Mouse (Mus musculus): ENCODE measurements around the gene Tspan10. TPM values are rescaled to one million over a fixed set of nuclear protein-coding genes. Genes with fewer than 3 reads are reported as not detected.

Gene Tspan10
- polyA plus RNA-seq, 1 experiment, result 0.60 TPM

- WGBS, result 16% methylated on average over 3 of the region's 3 CpGs
- H3K4me3 ChIP-seq (ENCODE audit: low read depth, low read length), result peak overlapping the region; percentile 88
- peaks cover 47% of the 10 kb centered on the region for H3K36me3 ChIP-seq (ENCODE audit: control insufficient read depth, insufficient read depth, low read length)
- H3K27ac ChIP-seq (ENCODE audit: insufficient read depth, low read depth, low read length), result peak overlapping the region; percentile 78
- H3K4me1 ChIP-seq (ENCODE audit: control insufficient read depth, insufficient read depth, insufficient read length, low read length), result peaks cover 28% of the 10 kb centered on the region
- no peaks in the 10 kb centered on the region for H3K27me3 ChIP-seq (ENCODE audit: control insufficient read depth, insufficient read depth, low read length)
- no peak for TF ChIP-seq POLR2A (IDR thresholded peaks at IDR 0.05; ENCODE audit: low read depth, low read length)
- no peak for TF ChIP-seq CTCF (IDR thresholded peaks at IDR 0.05; ENCODE audit: extremely low read depth, insufficient read length, insufficient replicate concordance, low read depth, low read length)
Measured at GRCm38 (mm10) chr11:120492878-120493203, 50.4 kb downstream of the Tspan10 start.

GRCm38 (mm10) chr11:120493351-120493750 is 50.9 kb downstream of the Tspan10 start:
- whole genome bisulfite sequencing, result 10% methylated on average over 3 of the region's 3 CpGs
- peak overlapping the region; percentile 78; the same call in 1 of the 2 replicates for H3K27ac ChIP-seq (ENCODE audit: insufficient read depth, low read depth, low read length)
- TF ChIP-seq CTCF (IDR thresholded peaks at IDR 0.05; ENCODE audit: extremely low read depth, insufficient read length, insufficient replicate concordance, low read depth, low read length) (no peak), POLR2A (IDR thresholded peaks at IDR 0.05; ENCODE audit: low read depth, low read length) (no peak)
- H3K4me1 ChIP-seq (ENCODE audit: control insufficient read depth, insufficient read depth, insufficient read length, low read length), result peaks cover 28% of the 10 kb centered on the region
- H3K27me3 ChIP-seq (ENCODE audit: control insufficient read depth, insufficient read depth, low read length), result no peaks in the 10 kb centered on the region
- H3K4me3 ChIP-seq (ENCODE audit: low read depth, low read length), result peak overlapping the region; percentile 48
- H3K36me3 ChIP-seq (ENCODE audit: control insufficient read depth, insufficient read depth, low read length), result peaks cover 47% of the 10 kb centered on the region

GRCm38 (mm10) chr11:120493911-120494310 is 51.5 kb downstream of the Tspan10 start:
- Histone ChIP-seq H3K27ac (ENCODE audit: insufficient read depth, low read depth, low read length) (no peak overlapping the region), H3K4me3 (ENCODE audit: low read depth, low read length) (no peak overlapping the region; the same call in 1 of the 2 replicates), H3K4me1 (ENCODE audit: control insufficient read depth, insufficient read depth, insufficient read length, low read length) (peaks cover 28% of the 10 kb centered on the region), H3K27me3 (ENCODE audit: control insufficient read depth, insufficient read depth, low read length) (no peaks in the 10 kb centered on the region), H3K36me3 (ENCODE audit: control insufficient read depth, insufficient read depth, low read length) (peaks cover 48% of the 10 kb centered on the region)
- 59% methylated on average over 3 of the region's 3 CpGs for WGBS
- TF ChIP-seq CTCF (IDR thresholded peaks at IDR 0.05; ENCODE audit: extremely low read depth, insufficient read length, insufficient replicate concordance, low read depth, low read length) (no peak), POLR2A (IDR thresholded peaks at IDR 0.05; ENCODE audit: low read depth, low read length) (no peak)

Other genes starting within 250 kb of the Tspan10 start
- 7.0 and 15.4 TPM in 2 replicates for gene Bahcc1, start 209.7 kb upstream of the Tspan10 start, polyA plus RNA-seq (2012; rRNA removed)
- 927 and 1,318 TPM in 2 replicates for gene Actg1, start 94.1 kb upstream of the Tspan10 start, polyA plus RNA-seq (2012; rRNA removed)
- gene Fscn2, start 81.1 kb upstream of the Tspan10 start, polyA plus RNA-seq (2012; rRNA removed), result not detected in 2 replicates
- gene Faap100, start 63.9 kb upstream of the Tspan10 start, polyA plus RNA-seq (2012; rRNA removed), result 32.0 and 49.2 TPM in 2 replicates
- 29.0 and 54.8 TPM in 2 replicates for gene Nploc4, start 4.9 kb upstream of the Tspan10 start, polyA plus RNA-seq (2012; rRNA removed)
- 0.43 TPM in 2 replicates for gene Pde6g, start 10.9 kb downstream of the Tspan10 start, polyA plus RNA-seq (2012; rRNA removed)
- gene Oxld1, start 15.4 kb downstream of the Tspan10 start, polyA plus RNA-seq (2012; rRNA removed), result 16.6 and 23.6 TPM in 2 replicates
- gene Ccdc137, start 15.5 kb downstream of the Tspan10 start, polyA plus RNA-seq (2012; rRNA removed), result 3.6 and 4.4 TPM in 2 replicates
- gene Arl16, start 25.0 kb downstream of the Tspan10 start, polyA plus RNA-seq (2012; rRNA removed), result 14.3 and 15.4 TPM in 2 replicates
- gene Mrpl12, start 42.0 kb downstream of the Tspan10 start, polyA plus RNA-seq (2012; rRNA removed), result 130 and 155 TPM in 2 replicates
- gene Slc25a10, start 49.2 kb downstream of the Tspan10 start, polyA plus RNA-seq (2012; rRNA removed), result 298 and 416 TPM in 2 replicates
- gene Gcgr, start 88.1 kb downstream of the Tspan10 start, polyA plus RNA-seq (2012; rRNA removed), result 1.4 and 2.6 TPM in 2 replicates
- gene Mcrip1, start 107.1 kb downstream of the Tspan10 start, polyA plus RNA-seq (2012; rRNA removed), result 24.0 and 30.3 TPM in 2 replicates
- gene Ppp1r27, start 108.5 kb downstream of the Tspan10 start, polyA plus RNA-seq (2012; rRNA removed), result 0.51 TPM in 1 of 2 replicates, not detected in the other
- 442 and 705 TPM in 2 replicates for gene P4hb, start 130.6 kb downstream of the Tspan10 start, polyA plus RNA-seq (2012; rRNA removed)
- gene Arhgdia, start 139.0 kb downstream of the Tspan10 start, polyA plus RNA-seq (2012; rRNA removed), result 489 and 1,022 TPM in 2 replicates
- 12.0 and 24.0 TPM in 2 replicates for gene Alyref, start 155.7 kb downstream of the Tspan10 start, polyA plus RNA-seq (2012; rRNA removed)
- 46.4 and 97.9 TPM in 2 replicates for gene Anapc11, start 155.8 kb downstream of the Tspan10 start, polyA plus RNA-seq (2012; rRNA removed)
- 0.98 and 7.2 TPM in 2 replicates for gene Npb, start 165.8 kb downstream of the Tspan10 start, polyA plus RNA-seq (2012; rRNA removed)
- gene Pcyt2, start 175.3 kb downstream of the Tspan10 start, polyA plus RNA-seq (2012; rRNA removed), result 449 and 1,029 TPM in 2 replicates
- gene Sirt7, start 182.6 kb downstream of the Tspan10 start, polyA plus RNA-seq (2012; rRNA removed), result 99.1 and 147 TPM in 2 replicates
- 24.8 and 33.6 TPM in 2 replicates for gene Mafg, start 191.0 kb downstream of the Tspan10 start, polyA plus RNA-seq (2012; rRNA removed)
- gene Pycr1, start 201.1 kb downstream of the Tspan10 start, polyA plus RNA-seq (2012; rRNA removed), result 17.1 and 19.9 TPM in 2 replicates
- 0.39 and 1.0 TPM in 2 replicates for gene Myadml2, start 205.5 kb downstream of the Tspan10 start, polyA plus RNA-seq (2012; rRNA removed)
- 0.67 and 0.99 TPM in 2 replicates for gene Notum, start 218.5 kb downstream of the Tspan10 start, polyA plus RNA-seq (2012; rRNA removed)
- gene Aspscr1, start 230.3 kb downstream of the Tspan10 start, polyA plus RNA-seq (2012; rRNA removed), result 86.9 and 138 TPM in 2 replicates

All from small intestine, adult 2 months (tissue).